Mouse (Mus musculus): ENCODE measurements around the gene Nme8. TPM values are rescaled to one million over a fixed set of nuclear protein-coding genes. Genes with fewer than 3 reads are reported as not detected.

Gene Nme8
- polyA plus RNA-seq, 1 experiment from 2014 or later = 0.25 TPM

- ATAC-seq (ENCODE audit: extremely low read depth, insufficient number of reproducible peaks, low FRiP score, low TSS enrichment) = no peak
- Histone ChIP-seq H3K27me3 (replicated peaks) (no peaks in the 10 kb centered on the region), H3K9me3 (no peaks in the 10 kb centered on the region), H3K36me3 (no peaks in the 10 kb centered on the region), H3K4me3 (no peak overlapping the region), H3K4me2 (no peak overlapping the region), H3K9ac (no peak overlapping the region), H3K27ac (replicated peaks) (no peak overlapping the region), H3K4me1 (no peaks in the 10 kb centered on the region)
- WGBS = 77% methylated on average over 6 of the region's 6 CpGs
Measured at GRCm38 (mm10) chr13:19690417-19690816, 7.2 kb downstream of the Nme8 start.

- no peaks in the 10 kb centered on the region for H3K4me1 ChIP-seq
- no peak overlapping the region for H3K9ac ChIP-seq
- ATAC-seq (ENCODE audit: extremely low read depth, insufficient number of reproducible peaks, low FRiP score, low TSS enrichment) = no peak
- no peak overlapping the region for H3K27ac ChIP-seq (replicated peaks)
- 57% methylated on average over 3 of the region's 3 CpGs for WGBS
- H3K36me3 ChIP-seq = no peaks in the 10 kb centered on the region
- no peak overlapping the region for H3K4me2 ChIP-seq
- H3K27me3 ChIP-seq (replicated peaks) = no peaks in the 10 kb centered on the region
- H3K4me3 ChIP-seq = no peak overlapping the region
- no peaks in the 10 kb centered on the region for H3K9me3 ChIP-seq
Measured at GRCm38 (mm10) chr13:19689971-19690370, 7.6 kb downstream of the Nme8 start.

GRCm38 (mm10) chr13:19684007-19684406 lies 13.6 kb downstream of the Nme8 start:
- peaks cover 8% of the 10 kb centered on the region for H3K4me1 ChIP-seq
- 55% methylated on average over 2 of the region's 2 CpGs for WGBS
- no peaks in the 10 kb centered on the region for H3K9me3 ChIP-seq
- no peaks in the 10 kb centered on the region for H3K36me3 ChIP-seq
- H3K4me3 ChIP-seq = no peak overlapping the region
- H3K9ac ChIP-seq = no peak overlapping the region
- H3K27me3 ChIP-seq (replicated peaks) = no peaks in the 10 kb centered on the region
- H3K27ac ChIP-seq (replicated peaks) = no peak overlapping the region
- no peak overlapping the region for H3K4me2 ChIP-seq
- no peak for ATAC-seq (ENCODE audit: extremely low read depth, insufficient number of reproducible peaks, low FRiP score, low TSS enrichment)

GRCm38 (mm10) chr13:19682879-19683640 lies 14.5 kb downstream of the Nme8 start:
- H3K9me3 ChIP-seq = no peaks in the 10 kb centered on the region
- H3K4me3 ChIP-seq = no peak overlapping the region
- no peaks in the 10 kb centered on the region for H3K36me3 ChIP-seq
- H3K27ac ChIP-seq (replicated peaks) = peak overlapping the region; percentile 76
- peak overlapping the region; percentile 56 for H3K4me2 ChIP-seq
- peaks cover 8% of the 10 kb centered on the region for H3K4me1 ChIP-seq
- no peak; the same call in 1 of the 2 replicates for ATAC-seq (ENCODE audit: extremely low read depth, insufficient number of reproducible peaks, low FRiP score, low TSS enrichment)
- H3K27me3 ChIP-seq (replicated peaks) = no peaks in the 10 kb centered on the region
- 0 out of 2 replicates have a peak overlapping the region, but pooled peaks have one; percentile 10 for H3K9ac ChIP-seq
- WGBS = 35% methylated on average over 8 of the region's 8 CpGs

- H3K36me3 ChIP-seq = no peaks in the 10 kb centered on the region
- no peaks in the 10 kb centered on the region for H3K9me3 ChIP-seq
- H3K9ac ChIP-seq = no peak overlapping the region
- H3K27ac ChIP-seq (replicated peaks) = no peak overlapping the region
- no peak for ATAC-seq (ENCODE audit: extremely low read depth, insufficient number of reproducible peaks, low FRiP score, low TSS enrichment)
- no peaks in the 10 kb centered on the region for H3K4me1 ChIP-seq
- H3K27me3 ChIP-seq (replicated peaks) = no peaks in the 10 kb centered on the region
- no peak overlapping the region for H3K4me2 ChIP-seq
- no peak overlapping the region for H3K4me3 ChIP-seq
Measured at GRCm38 (mm10) chr13:19674601-19675000, 23.0 kb downstream of the Nme8 start.

GRCm38 (mm10) chr13:19674025-19674424 lies 23.6 kb downstream of the Nme8 start:
- Histone ChIP-seq H3K4me3 (no peak overlapping the region), H3K27me3 (replicated peaks) (no peaks in the 10 kb centered on the region), H3K9me3 (no peaks in the 10 kb centered on the region), H3K36me3 (no peaks in the 10 kb centered on the region), H3K4me1 (no peaks in the 10 kb centered on the region), H3K27ac (replicated peaks) (no peak overlapping the region), H3K4me2 (no peak overlapping the region), H3K9ac (no peak overlapping the region)
- no peak for ATAC-seq (ENCODE audit: extremely low read depth, insufficient number of reproducible peaks, low FRiP score, low TSS enrichment)
- WGBS = 72% methylated on average over 3 of the region's 3 CpGs

GRCm38 (mm10) chr13:19668355-19669140 lies 29.0 kb downstream of the Nme8 start:
- Histone ChIP-seq H3K4me2 (no peak overlapping the region), H3K27ac (replicated peaks) (no peak overlapping the region), H3K9me3 (no peaks in the 10 kb centered on the region), H3K27me3 (replicated peaks) (no peaks in the 10 kb centered on the region), H3K36me3 (no peaks in the 10 kb centered on the region), H3K4me1 (no peaks in the 10 kb centered on the region), H3K9ac (no peak overlapping the region), H3K4me3 (no peak overlapping the region)
- ATAC-seq (ENCODE audit: extremely low read depth, insufficient number of reproducible peaks, low FRiP score, low TSS enrichment) = no peak
- WGBS = 77% methylated on average over 4 of the region's 4 CpGs

GRCm38 (mm10) chr13:19652405-19652804 lies 45.2 kb downstream of the Nme8 start:
- no peak overlapping the region for H3K4me2 ChIP-seq
- H3K9me3 ChIP-seq = no peaks in the 10 kb centered on the region
- no peaks in the 10 kb centered on the region for H3K36me3 ChIP-seq
- H3K4me1 ChIP-seq = no peaks in the 10 kb centered on the region
- no peak overlapping the region for H3K27ac ChIP-seq (replicated peaks)
- H3K4me3 ChIP-seq = no peak overlapping the region
- 74% methylated on average over 2 of the region's 2 CpGs for WGBS
- no peaks in the 10 kb centered on the region for H3K27me3 ChIP-seq (replicated peaks)
- no peak for ATAC-seq (ENCODE audit: extremely low read depth, insufficient number of reproducible peaks, low FRiP score, low TSS enrichment)
- H3K9ac ChIP-seq = no peak overlapping the region

GRCm38 (mm10) chr13:19649824-19650223 lies 47.8 kb downstream of the Nme8 start:
- Histone ChIP-seq H3K36me3 (no peaks in the 10 kb centered on the region), H3K27ac (replicated peaks) (no peak overlapping the region), H3K4me1 (no peaks in the 10 kb centered on the region), H3K4me3 (no peak overlapping the region), H3K27me3 (replicated peaks) (no peaks in the 10 kb centered on the region), H3K9me3 (no peaks in the 10 kb centered on the region), H3K9ac (no peak overlapping the region), H3K4me2 (no peak overlapping the region)
- no peak for ATAC-seq (ENCODE audit: extremely low read depth, insufficient number of reproducible peaks, low FRiP score, low TSS enrichment)
- 87% methylated on average over 2 of the region's 2 CpGs for WGBS

- H3K4me1 ChIP-seq = no peaks in the 10 kb centered on the region
- H3K36me3 ChIP-seq = no peaks in the 10 kb centered on the region
- no peaks in the 10 kb centered on the region for H3K27me3 ChIP-seq (replicated peaks)
- H3K4me2 ChIP-seq = no peak overlapping the region
- no peak overlapping the region for H3K9ac ChIP-seq
- no peak for ATAC-seq (ENCODE audit: extremely low read depth, insufficient number of reproducible peaks, low FRiP score, low TSS enrichment)
- H3K4me3 ChIP-seq = no peak overlapping the region
- no peaks in the 10 kb centered on the region for H3K9me3 ChIP-seq
- WGBS = 72% methylated on average over 2 of the region's 2 CpGs
- H3K27ac ChIP-seq (replicated peaks) = no peak overlapping the region
Measured at GRCm38 (mm10) chr13:19644225-19644624, 53.4 kb downstream of the Nme8 start.

- H3K27ac ChIP-seq (replicated peaks) = no peak overlapping the region
- no peaks in the 10 kb centered on the region for H3K4me1 ChIP-seq
- H3K4me3 ChIP-seq = no peak overlapping the region
- H3K9me3 ChIP-seq = no peaks in the 10 kb centered on the region
- ATAC-seq (ENCODE audit: extremely low read depth, insufficient number of reproducible peaks, low FRiP score, low TSS enrichment) = no peak
- H3K27me3 ChIP-seq (replicated peaks) = no peaks in the 10 kb centered on the region
- 43% methylated on average over 1 of the region's 1 CpGs for WGBS
- H3K36me3 ChIP-seq = no peaks in the 10 kb centered on the region
- no peak overlapping the region for H3K9ac ChIP-seq
- no peak overlapping the region for H3K4me2 ChIP-seq
Measured at GRCm38 (mm10) chr13:19643519-19643918, 54.1 kb downstream of the Nme8 start.

All from heart, embryonic 13.5 days (tissue).